Mouse (Mus musculus): ENCODE measurements at regions not wholly inside any gene's neighbourhood (a gene's known extent, or its start where the extent isn't known, plus 50 kb on each side); places are given as distances from the start of the nearest gene placed in this dataset.

DNA sequence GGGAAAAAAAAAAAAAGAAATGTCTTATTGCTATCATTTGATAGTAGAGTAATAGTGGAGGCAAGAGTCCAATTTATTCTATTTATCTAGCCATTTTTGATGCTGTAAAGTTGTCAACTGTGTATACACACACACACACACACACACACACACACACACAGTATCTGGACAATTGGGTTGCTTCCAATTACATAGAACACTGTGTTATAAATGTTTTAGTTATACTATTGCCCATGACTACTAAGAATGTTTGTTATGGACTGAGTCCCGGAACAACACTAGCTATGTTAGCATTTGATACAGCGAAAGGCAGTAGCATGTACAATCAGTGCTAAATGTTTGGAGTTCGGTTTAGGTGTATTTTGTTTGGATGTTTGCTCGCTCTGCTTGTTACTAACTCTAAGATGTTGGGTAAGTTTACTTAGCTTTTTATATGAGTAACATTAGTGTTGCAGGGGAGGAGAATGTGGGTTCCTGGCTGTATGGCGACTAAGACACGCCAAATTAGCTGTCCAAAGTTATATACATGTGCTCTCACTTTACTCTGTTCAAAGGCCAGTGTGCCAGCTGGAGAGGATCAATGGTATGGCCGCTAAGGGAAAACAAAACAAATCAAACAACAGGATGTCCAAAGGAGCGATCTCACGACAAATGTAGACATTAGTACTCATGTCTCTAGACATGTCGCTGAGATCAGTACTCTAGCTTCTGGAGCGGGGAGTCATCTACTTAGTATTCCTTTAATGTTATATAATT, 147.6 kb downstream of the Cysltr2 start:
- no peak for TF ChIP-seq EP300 (IDR thresholded peaks at IDR 0.05; ENCODE audit: insufficient read depth, low read depth, low read length)
- no peak for TF ChIP-seq CTCF (IDR thresholded peaks at IDR 0.05; ENCODE audit: low read depth, low read length)
